Mouse (Mus musculus) lung, embryonic 14.5 days (tissue): ENCODE data around the gene Ttc41. TPM values are rescaled to one million over a fixed set of nuclear protein-coding genes. Genes with fewer than 3 reads are reported as not detected.
A peak's percentile ranks its signal among the peaks of the same experiment; 100 is the strongest.

ENCODE experiments used
- ATAC-seq: fragments of 200-750 bp; cut with Nextera tagmentation; 2 replicates; pipeline ENCODE4 v1.8.0; 2017; ENCODE audit warnings: mild to moderate bottlenecking, moderate TSS enrichment, moderate library complexity; ENCODE audit not compliant: insufficient read depth
- DNase-seq: peaks from one replicate; pipeline ENCODE4 v3.0.0-alpha.2; 2015
- H3K27ac ChIP-seq: fragments of 300-500 bp; sonication (generic); 2 replicates; pipeline ENCODE4 v1.5.1; 2014; ENCODE audit warnings: low read depth, mild to moderate bottlenecking, moderate library complexity
- H3K27me3 ChIP-seq: fragments of 300-500 bp; sonication (generic); 2 replicates; pipeline ENCODE4 v1.6.1; 2014; ENCODE audit warnings: low read length, control low read depth; ENCODE audit not compliant: insufficient read depth
- H3K36me3 ChIP-seq: fragments of 300-500 bp; sonication (generic); 2 replicates; pipeline ENCODE4 v1.6.1; 2014; ENCODE audit warnings: control low read depth; ENCODE audit not compliant: insufficient read depth
- H3K4me1 ChIP-seq: fragments of 300-500 bp; sonication (generic); 2 replicates; pipeline ENCODE4 v1.6.1; 2014; ENCODE audit warnings: antibody characterized with exemption, control low read depth; ENCODE audit not compliant: insufficient read depth
- H3K4me2 ChIP-seq: fragments of 300-500 bp; sonication (generic); 2 replicates; pipeline ENCODE4 v1.6.1; 2014; ENCODE audit warnings: mild to moderate bottlenecking
- H3K4me3 ChIP-seq: fragments of 300-500 bp; sonication (generic); 2 replicates; pipeline ENCODE4 v1.5.1; 2014; ENCODE audit warnings: low read depth, low read length
- H3K9ac ChIP-seq: fragments of 300-500 bp; sonication (generic); 2 replicates; pipeline ENCODE4 v1.6.1; 2014
- H3K9me3 ChIP-seq: fragments of 300-500 bp; sonication (generic); 2 replicates; pipeline ENCODE4 v1.6.1; 2016; ENCODE audit warnings: low read depth, low read length, control low read depth
- CTCF ChIP-seq: IDR thresholded peaks from 2 replicates; pipeline ENCODE4 v1.5.1; 2016; ENCODE audit warnings: antibody characterized with exemption, low read depth
- WGBS: fragments of 180-500 bp; shearing (Covaris S2); extraction: QIAGEN DNeasy Blood & Tissue Kit; methylation state at CpG from one replicate; pipeline ENCODE4 v1.1.7; 2014; 5-methylcytosine and 5-hydroxymethylcytosine counted together
- polyA plus RNA-seq: library from polyadenylated mRNA; unstranded; fragments of >200 nt; fragmentation: Nextera tagmentation; extraction: Ambion mirVana; gene quantifications from 2 replicates; pipeline ENCODE4 v1.2.1, GENCODE M21; 2014

Gene Ttc41
- polyA plus RNA-seq, 1 experiment from 2014 or later, result 2.0 TPM

- DNase-seq (no peak), ATAC-seq (peak; percentile 74; the same call in 1 of the 2 replicates)
- H3K4me3 ChIP-seq, result no peak overlapping the region
- 59% methylated on average over 2 of the region's 2 CpGs for WGBS
- H3K27ac ChIP-seq, result no peak overlapping the region
- H3K9me3 ChIP-seq, result no peaks in the 10 kb centered on the region
- no peaks in the 10 kb centered on the region for H3K27me3 ChIP-seq
- no peaks in the 10 kb centered on the region for H3K4me1 ChIP-seq
- no peaks in the 10 kb centered on the region for H3K36me3 ChIP-seq
- no peak overlapping the region for H3K9ac ChIP-seq
- no peak overlapping the region for H3K4me2 ChIP-seq
- no peak for TF ChIP-seq CTCF
Observed at GRCm38 (mm10) chr10:86793509-86793951, 87.9 kb downstream of the Ttc41 start.

GRCm38 (mm10) chr10:86794196-86794595, 88.6 kb downstream of the Ttc41 start:
- Histone ChIP-seq H3K4me3 (no peak overlapping the region), H3K27me3 (no peaks in the 10 kb centered on the region), H3K9ac (no peak overlapping the region), H3K27ac (no peak overlapping the region), H3K9me3 (no peaks in the 10 kb centered on the region), H3K4me2 (no peak overlapping the region), H3K36me3 (no peaks in the 10 kb centered on the region), H3K4me1 (no peaks in the 10 kb centered on the region)
- no peak for TF ChIP-seq CTCF
- ATAC-seq, result no peak
- WGBS, result 86% methylated on average over 4 of the region's 4 CpGs
- no peak for DNase-seq

GRCm38 (mm10) chr10:86794794-86795535, 89.4 kb downstream of the Ttc41 start:
- H3K4me2 ChIP-seq, result no peak overlapping the region
- no peaks in the 10 kb centered on the region for H3K4me1 ChIP-seq
- ATAC-seq (no peak), DNase-seq (no peak)
- H3K27me3 ChIP-seq, result no peaks in the 10 kb centered on the region
- no peak overlapping the region for H3K9ac ChIP-seq
- no peaks in the 10 kb centered on the region for H3K9me3 ChIP-seq
- 79% methylated on average over 9 of the region's 9 CpGs for WGBS
- H3K36me3 ChIP-seq, result no peaks in the 10 kb centered on the region
- TF ChIP-seq CTCF, result no peak
- no peak overlapping the region for H3K4me3 ChIP-seq
- H3K27ac ChIP-seq, result no peak overlapping the region

- ATAC-seq, result no peak
- Histone ChIP-seq H3K4me3 (no peak overlapping the region), H3K4me1 (no peaks in the 10 kb centered on the region), H3K9ac (no peak overlapping the region), H3K4me2 (no peak overlapping the region), H3K36me3 (no peaks in the 10 kb centered on the region), H3K27ac (no peak overlapping the region), H3K27me3 (no peaks in the 10 kb centered on the region), H3K9me3 (no peaks in the 10 kb centered on the region)
- DNase-seq, result no peak
- TF ChIP-seq CTCF, result no peak
- whole genome bisulfite sequencing, result 94% methylated on average over 5 of the region's 5 CpGs
Observed at GRCm38 (mm10) chr10:86796073-86796741, 90.6 kb downstream of the Ttc41 start.

- no peaks in the 10 kb centered on the region for H3K9me3 ChIP-seq
- H3K36me3 ChIP-seq, result no peaks in the 10 kb centered on the region
- no peak for ATAC-seq
- TF ChIP-seq CTCF, result no peak
- no peak overlapping the region for H3K27ac ChIP-seq
- no peaks in the 10 kb centered on the region for H3K4me1 ChIP-seq
- no peaks in the 10 kb centered on the region for H3K27me3 ChIP-seq
- H3K4me3 ChIP-seq, result no peak overlapping the region
- H3K9ac ChIP-seq, result no peak overlapping the region
- no peak overlapping the region for H3K4me2 ChIP-seq
- WGBS, result 100% methylated on average over 1 of the region's 1 CpGs
- DNase-seq, result no peak
Observed at GRCm38 (mm10) chr10:86807362-86807761, 101.8 kb downstream of the Ttc41 start.

- no peaks in the 10 kb centered on the region for H3K4me1 ChIP-seq
- no peaks in the 10 kb centered on the region for H3K27me3 ChIP-seq
- no peak overlapping the region for H3K4me2 ChIP-seq
- no peak overlapping the region for H3K9ac ChIP-seq
- H3K4me3 ChIP-seq, result no peak overlapping the region
- no peak overlapping the region for H3K27ac ChIP-seq
- no peak for ATAC-seq
- DNase-seq, result no peak
- TF ChIP-seq CTCF, result no peak
- no peaks in the 10 kb centered on the region for H3K36me3 ChIP-seq
- no peaks in the 10 kb centered on the region for H3K9me3 ChIP-seq
- 79% methylated on average over 15 of the region's 15 CpGs for WGBS
Observed at GRCm38 (mm10) chr10:86808013-86808758, 102.6 kb downstream of the Ttc41 start.

GRCm38 (mm10) chr10:86810000-86810399, 104.4 kb downstream of the Ttc41 start:
- Histone ChIP-seq H3K36me3 (no peaks in the 10 kb centered on the region), H3K27me3 (no peaks in the 10 kb centered on the region), H3K27ac (no peak overlapping the region), H3K4me3 (no peak overlapping the region), H3K9me3 (no peaks in the 10 kb centered on the region), H3K9ac (no peak overlapping the region), H3K4me2 (no peak overlapping the region), H3K4me1 (no peaks in the 10 kb centered on the region)
- 81% methylated on average over 9 of the region's 9 CpGs for WGBS
- no peak for TF ChIP-seq CTCF
- DNase-seq (no peak), ATAC-seq (no peak)
